Mouse (Mus musculus) Patski (cell line): ENCODE results near the gene Vmn1r62. TPM values are rescaled to one million over a fixed set of nuclear protein-coding genes. Genes with fewer than 3 reads are reported as not detected.
"Not testable (repeated sequence)": the region's sequence is repeated elsewhere in the genome, so short reads cannot be mapped to it uniquely, and the experiment has no call there.

Experiments
- ATAC-seq: fragments of 100-300 bp; one replicate; pipeline ENCODE4 v1.8.0; 2021
- CTCF ChIA-PET: fragments of 350-600 bp; sonication (Branson Sonifier 250); formaldehyde crosslinking; loops from one replicate; lab custom pipeline; 2022; ENCODE audit warnings: inconsistent platforms; lab: Charles Lee
- POLR2A ChIA-PET: fragments of 350-600 bp; sonication (Branson Sonifier 250); formaldehyde crosslinking; loops from one replicate; lab custom pipeline; 2022; ENCODE audit warnings: antibody characterized with exemption, inconsistent platforms; lab: Charles Lee
- DNase-seq: peaks from one replicate; pipeline ENCODE4 v3.0.0-alpha.2; 2011; ENCODE audit warnings: low read depth, low spot score
- H3K27me3 ChIP-seq: fragments of 371-371 bp; one replicate; pipeline ENCODE4 v1.5.1; 2021
- in situ Hi-C: fragments of 300-500 bp; cut with MboI; formaldehyde crosslinking; loops from 3 replicates; pipeline ENCODE4 v1.11.1; 2018; ENCODE audit warnings: low pct_unique_long_range_greater_than_20kb, mixed read lengths
- polyA plus RNA-seq: library from polyadenylated mRNA; unstranded; gene quantifications from one replicate; pipeline ENCODE4 v1.2.3, GENCODE M21; 2021

The Vmn1r62 gene
- not detected for polyA plus RNA-seq

- ATAC-seq, POLR2A ChIA-PET, in situ Hi-C loops, CTCF ChIA-PET, DNase-seq, H3K27me3 ChIP-seq: not testable (repeated sequence)
Observed at GRCm38 (mm10) chr7:5673331-5673730, at the start of gene Vmn1r62. Gene Vmn1r62 (plus strand): TSS chr7:5673631.

Other genes starting within 250 kb of the Vmn1r62 start
- gene Vmn1r59, start 216.9 kb upstream of the Vmn1r62 start, polyA plus RNA-seq = not detected
- not detected for gene Vmn2r28, start 179.7 kb upstream of the Vmn1r62 start, polyA plus RNA-seq
- not detected for gene Vmn1r60, start 126.3 kb upstream of the Vmn1r62 start, polyA plus RNA-seq
- not detected for gene Vmn1r61, start 60.3 kb upstream of the Vmn1r62 start, polyA plus RNA-seq
- gene Vmn1r63, start 131.8 kb downstream of the Vmn1r62 start, polyA plus RNA-seq = not detected
- gene Vmn1r64, start 210.9 kb downstream of the Vmn1r62 start, polyA plus RNA-seq = not detected